Mouse (Mus musculus) spleen, adult 2 months (tissue): ENCODE results near the gene Gadd45b.

Source experiments
- CTCF ChIP-seq: fragments of 200-500 bp; IDR thresholded peaks from 2 replicates; pipeline ENCODE4 v1.5.1; 2011; ENCODE audit warnings: mild to moderate bottlenecking, inconsistent platforms; ENCODE audit not compliant: insufficient read depth, insufficient read length, insufficient replicate concordance; ENCODE audit errors: extremely low read depth
- POLR2A ChIP-seq: fragments of 200-500 bp; IDR thresholded peaks from 2 replicates; pipeline ENCODE4 v1.6.1; 2011; ENCODE audit warnings: low read depth, low read length, inconsistent platforms

DNA sequence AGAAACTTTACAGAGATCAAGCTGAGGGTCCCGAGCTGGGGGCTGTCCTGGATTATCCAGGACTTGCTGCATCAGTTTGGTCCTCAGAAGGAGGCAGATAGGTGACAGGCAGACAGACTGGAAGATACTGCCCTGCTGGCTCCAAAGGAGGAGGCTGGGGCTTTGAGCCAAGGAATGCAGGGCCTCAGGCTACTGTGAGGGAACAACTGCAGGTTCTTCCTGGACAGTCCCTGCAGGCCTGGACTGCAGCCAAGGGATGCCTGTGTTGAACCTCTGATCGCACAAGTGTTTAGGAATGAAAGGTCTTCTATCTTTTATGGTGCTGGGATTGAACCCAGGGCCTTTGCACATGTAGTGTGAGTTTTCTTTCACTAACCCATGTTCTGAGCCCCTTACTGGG, 17.9 kb downstream of the Gadd45b start:
- TF ChIP-seq CTCF (no peak), POLR2A (no peak)
